Mouse (Mus musculus) thymus, postnatal 14 days (tissue): ENCODE measurements at regions not wholly inside any gene's neighbourhood (a gene's known extent, or its start where the extent isn't known, plus 50 kb on each side); places are given as distances from the start of the nearest gene placed in this dataset.

Experiments
- DNase-seq: peaks from one replicate; pipeline ENCODE4 v3.0.0; 2021

DNA sequence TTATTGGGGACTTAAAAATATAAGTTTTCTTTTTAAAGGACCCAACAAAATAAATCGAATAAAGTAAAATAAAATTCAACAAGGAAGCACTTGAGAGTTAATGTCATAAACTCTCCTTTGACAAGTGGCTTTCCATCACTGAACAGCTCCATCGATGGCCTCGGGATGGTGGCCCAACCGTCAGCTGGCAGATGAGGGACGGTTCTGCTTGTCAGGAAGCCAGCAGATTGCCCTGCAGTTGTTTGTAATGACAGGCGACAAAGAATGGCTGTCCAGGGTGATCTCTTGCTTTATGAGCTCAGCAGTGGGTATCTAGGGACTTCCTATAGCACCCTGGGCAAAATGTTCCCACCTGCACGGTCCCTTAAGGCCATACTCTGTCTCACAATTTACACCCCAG is 531.7 kb downstream of the Zfp536 start:
- no peak for DNase-seq

DNA sequence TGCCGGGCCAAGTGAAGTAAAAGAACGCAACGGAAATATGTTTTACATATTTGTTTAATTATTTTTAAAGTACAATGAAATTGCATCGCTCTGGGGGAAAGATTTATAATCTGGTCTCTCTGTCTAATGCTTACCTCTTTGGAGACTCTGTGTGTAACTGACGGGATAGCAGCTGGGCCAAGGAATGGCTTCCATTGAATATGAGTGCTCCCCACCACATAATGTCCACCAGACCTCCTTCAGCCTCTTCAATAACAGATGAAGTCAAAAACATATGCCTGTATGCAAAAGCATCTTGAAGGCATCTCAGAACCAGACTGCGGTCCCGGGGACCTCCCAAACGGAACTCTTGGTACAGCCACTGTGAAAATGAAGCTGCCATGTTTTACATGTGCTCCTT is 531.0 kb downstream of the Zfp536 start:
- DNase-seq: no peak

DNA sequence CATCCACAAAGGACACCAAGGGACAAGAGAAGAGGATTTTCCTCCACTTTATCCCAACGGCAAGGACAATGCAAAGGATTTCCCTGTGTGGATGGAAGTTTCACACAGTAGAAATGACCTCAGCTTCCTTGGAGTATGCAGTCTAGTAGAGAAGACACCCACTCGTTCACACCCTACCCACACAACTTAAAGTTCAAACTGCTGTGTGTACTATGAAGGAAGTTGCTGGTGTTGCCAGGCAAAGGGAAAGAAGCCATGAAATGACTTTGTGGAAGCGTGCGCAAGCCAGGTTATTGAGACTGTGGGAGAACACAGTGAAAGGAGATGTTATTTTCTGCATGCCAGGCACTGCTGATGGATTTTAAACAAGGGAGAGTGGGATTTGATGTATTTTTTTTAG is 527.3 kb downstream of the Zfp536 start:
- DNase-seq: no peak

DNA sequence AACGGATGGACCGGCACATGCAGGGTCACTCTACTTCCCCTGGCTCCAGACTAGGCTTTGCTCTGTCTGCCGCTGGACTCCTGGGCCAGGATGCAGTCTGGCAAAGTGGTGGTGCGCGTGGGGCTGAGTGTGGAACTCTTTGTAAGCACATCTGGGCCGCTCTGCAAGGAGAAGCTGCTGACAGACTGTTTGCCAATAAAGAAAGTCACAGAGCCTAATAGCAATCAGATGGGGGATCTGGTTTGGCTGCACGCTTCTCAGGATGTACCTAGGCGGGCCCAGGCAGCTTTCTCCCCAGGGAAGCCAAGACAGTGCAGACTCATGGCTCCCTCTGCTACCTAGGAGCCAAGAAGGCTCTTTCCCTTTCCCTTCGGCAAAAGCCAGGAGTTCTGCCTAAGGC is 519.0 kb downstream of the Zfp536 start:
- no peak for DNase-seq

DNA sequence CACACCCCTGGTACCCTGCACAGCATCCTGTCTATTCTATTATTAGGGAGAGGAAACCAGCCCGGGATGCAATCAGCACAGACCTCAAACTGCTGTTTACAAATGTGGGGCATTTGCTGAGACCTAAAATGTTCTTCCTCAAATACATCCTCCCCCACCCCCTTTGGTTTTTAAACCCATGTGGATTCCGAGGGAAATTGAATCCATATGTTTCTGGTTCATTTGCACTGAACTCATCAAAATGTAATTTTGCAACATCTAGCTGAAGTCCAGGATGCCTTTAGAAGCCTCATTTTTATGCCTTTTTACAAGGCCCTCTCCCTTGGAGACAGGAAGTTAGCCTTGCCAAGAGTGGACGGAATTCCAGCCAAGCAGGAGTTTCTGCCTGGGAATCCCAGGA is 517.6 kb downstream of the Zfp536 start:
- no peak for DNase-seq

DNA sequence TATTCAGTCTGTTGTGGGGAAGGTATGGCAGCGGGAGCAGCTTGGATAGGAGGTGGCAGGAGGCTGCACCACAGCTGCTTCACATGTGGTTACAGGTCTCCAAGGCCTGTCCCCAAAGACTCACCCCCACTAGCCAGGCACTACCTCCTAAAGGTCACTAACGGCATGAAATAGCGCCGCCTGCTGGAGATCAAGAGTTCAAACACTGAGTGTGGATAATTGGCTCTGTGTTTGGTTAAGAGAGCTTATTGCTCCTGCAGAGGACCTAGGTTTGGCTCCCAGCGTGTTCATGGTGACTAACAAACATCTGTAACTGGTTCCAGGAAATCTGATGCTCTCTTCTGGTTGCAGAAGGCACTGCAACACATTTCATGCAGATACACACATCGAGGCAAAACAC is 514.1 kb downstream of the Zfp536 start:
- DNase-seq: no peak

DNA sequence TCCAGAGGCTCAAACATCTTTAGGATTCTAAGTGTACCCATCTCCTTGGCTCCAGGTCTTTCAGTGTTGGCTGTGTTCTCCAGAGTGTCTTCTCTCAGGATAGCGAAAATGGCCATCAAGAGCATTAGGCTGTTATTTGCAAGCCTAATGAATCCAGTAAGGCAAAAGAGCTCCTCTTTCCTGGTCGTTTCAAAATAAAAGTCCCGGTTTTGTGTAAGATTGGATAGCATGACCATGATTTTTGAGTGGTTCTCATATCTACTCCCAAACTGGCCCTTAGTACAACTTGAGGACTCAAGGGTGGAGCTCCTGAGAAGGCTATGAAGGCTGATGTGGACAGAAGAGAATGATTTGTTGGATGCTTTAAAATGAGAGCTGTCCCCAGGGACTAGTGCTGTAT is 510.6 kb downstream of the Zfp536 start:
- no peak for DNase-seq

DNA sequence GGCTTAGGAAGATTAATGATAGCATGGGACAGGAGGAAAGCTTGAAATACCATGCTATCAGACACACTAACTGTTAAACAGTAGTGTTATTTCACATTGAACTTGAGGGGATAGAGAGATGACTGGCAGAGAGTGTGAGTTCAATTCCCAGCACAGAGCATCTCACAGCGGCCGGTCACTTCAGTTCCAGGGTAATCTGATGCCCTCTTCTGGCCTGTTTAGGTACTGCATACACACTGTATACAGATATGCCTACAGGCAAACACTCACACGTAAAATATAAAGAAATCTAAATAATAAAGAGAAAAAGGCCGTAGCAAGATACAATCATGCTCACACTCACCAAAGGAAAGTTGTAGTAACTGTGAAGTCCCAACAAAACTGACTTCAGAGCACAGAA is 506.0 kb downstream of the Zfp536 start:
- no peak for DNase-seq

DNA sequence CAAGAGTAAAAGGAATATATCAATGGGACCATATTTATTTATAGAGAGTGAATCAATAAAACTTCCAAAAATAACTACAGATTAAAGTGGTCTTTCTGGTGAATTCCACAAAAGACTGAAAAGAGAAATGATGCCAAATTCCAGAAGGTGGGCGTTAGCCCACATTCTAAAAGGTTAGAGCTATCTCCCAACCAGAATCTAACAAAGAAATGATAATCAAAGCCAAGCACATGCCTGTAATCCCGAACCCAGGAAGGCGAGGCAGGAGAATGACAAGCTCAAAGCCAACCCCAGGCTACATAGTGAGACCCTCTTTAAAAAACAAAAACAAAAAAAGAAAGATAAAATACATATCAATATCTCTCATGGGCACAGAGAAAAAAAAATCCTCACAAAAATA is 502.6 kb downstream of the Zfp536 start:
- no peak for DNase-seq

DNA sequence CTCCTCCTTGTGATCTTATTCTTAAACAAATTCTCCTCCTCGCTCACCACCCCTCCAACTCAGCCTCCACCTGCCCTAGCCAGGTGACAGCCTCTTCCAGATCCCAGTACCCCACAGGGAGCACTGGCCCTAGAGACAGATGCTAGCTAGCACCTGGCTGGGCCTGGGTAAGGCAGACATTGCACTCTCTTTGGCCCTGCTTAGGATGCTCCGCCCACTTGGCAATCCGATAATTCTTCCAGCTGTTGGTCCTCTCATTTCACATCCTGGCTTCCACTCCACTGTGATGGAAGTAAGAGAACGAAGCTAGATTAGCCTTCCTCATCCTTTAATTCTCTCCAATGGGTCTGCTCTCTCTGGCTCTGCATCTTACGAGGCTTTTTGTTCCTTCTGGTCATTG is 483.4 kb downstream of the Zfp536 start:
- DNase-seq: no peak

DNA sequence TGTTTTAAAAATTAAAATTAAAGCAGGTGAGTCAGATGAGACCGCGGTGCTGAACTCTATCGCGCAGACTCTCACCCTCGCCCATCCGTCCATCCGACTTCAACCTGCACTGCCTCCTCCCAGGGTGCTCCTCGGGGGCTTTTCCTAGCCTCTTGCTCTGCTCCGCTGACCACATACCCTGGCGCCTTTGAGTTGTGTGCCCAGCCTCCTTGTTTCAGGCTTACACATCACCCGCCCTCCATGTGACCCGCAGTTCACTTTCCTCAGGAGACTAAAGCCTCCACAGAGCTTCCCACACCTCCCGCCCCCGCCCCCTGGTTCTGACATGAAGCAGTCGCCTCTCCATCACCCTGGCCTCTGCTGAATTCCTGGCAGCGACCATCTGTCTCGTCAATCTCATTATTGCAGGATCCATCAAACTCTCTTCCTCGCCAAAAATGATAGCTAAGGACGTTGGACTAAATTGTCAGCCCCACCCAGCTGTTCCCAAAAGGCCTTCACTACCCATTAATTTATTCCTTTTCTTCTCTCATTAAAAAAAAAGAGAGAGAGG is 482.9 kb downstream of the Zfp536 start:
- no peak for DNase-seq

DNA sequence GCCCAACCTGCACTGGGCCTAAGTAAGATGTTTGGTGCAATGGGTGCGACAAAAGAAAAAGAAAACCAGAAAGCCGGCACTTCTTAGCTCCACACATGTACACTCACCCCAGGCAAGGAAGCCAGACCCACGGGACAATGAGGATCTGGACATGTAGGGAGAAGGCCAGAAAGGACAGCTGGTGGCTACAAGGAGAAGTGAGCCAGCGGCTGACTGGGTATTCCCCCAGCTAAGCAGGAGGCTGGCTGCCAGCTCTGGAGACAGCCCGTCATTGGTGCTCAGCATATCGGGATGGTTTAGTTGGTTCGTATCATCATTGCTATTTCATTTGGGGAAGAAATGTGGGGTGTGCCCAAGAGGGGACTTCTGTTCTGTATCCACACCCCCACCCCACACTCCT is 481.7 kb downstream of the Zfp536 start:
- no peak for DNase-seq

DNA sequence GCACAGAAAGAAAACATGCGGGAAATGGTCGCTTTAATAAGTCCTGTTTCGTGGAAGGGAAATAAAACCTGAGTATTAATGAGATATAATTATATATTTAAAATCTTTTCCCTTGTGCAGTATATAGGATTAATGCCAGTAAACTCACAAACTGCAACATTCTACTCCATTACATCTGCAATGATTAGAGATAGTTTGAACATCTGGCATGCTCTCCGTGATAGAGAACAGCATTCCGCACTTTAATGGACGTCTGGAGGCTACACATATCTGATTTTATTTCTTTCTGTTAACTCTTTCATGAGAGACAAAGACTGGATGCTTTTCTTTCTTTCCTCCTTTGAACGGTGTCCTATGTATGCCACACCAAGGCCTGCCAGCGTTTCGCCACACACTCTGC is 480.9 kb downstream of the Zfp536 start:
- no peak for DNase-seq

DNA sequence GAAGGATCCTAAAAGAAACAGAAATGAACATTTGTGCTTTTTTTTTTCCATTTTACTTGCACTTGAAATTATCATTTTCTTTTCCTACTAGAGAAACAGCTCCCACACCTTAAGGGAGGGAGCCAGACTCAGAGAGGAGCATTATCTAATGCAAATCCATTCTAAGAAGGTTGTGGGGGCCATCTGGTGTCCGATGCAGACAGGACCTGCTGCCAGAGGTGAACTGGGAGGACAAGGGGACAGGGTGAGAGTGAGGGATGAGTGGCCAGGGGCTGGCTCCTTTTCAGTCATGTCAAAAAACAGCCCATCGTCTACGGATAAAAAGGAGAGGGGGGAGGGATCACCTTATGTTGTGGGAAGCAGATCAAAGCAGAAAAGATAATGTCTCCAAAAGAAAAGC is 474.6 kb downstream of the Zfp536 start:
- DNase-seq: no peak

DNA sequence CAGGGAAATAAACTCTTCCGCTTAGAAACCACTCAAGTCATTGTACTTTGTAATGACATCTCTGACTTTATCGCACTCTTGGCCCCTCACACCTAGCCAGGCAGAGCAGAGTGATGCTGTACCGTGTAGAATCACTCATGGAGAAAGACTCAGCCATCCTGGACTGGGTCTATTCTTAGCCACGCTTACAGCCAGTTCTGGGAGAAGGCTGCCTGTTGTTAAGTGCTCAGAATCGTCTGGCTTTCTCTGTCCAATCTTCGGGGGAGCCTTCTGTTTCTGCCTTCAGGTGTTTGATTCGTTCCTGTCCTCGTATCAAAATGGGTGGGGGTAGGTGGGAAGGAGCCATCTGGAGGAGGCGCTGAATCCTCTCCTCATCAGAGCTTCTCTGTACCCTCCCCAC is 468.0 kb downstream of the Zfp536 start:
- DNase-seq: no peak

DNA sequence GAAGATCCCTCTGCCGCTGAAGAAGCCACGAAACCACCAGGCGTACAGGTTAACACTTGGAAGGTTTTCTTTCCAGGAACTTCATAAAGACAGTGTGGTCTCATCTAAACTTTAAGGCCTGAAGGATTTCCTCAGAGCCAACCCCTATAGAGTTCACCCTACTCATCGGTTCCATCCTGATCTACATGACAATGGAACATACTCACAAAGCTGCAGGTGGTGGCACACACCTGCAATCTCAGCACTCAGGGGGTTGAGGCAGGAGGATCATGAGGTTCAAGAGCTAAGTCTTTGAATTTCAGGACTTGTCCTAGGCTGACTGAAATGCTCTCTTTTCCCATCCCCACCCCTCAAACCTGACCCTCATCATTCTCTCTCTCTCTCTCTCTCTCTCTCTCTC is 466.2 kb downstream of the Zfp536 start:
- DNase-seq: no peak

DNA sequence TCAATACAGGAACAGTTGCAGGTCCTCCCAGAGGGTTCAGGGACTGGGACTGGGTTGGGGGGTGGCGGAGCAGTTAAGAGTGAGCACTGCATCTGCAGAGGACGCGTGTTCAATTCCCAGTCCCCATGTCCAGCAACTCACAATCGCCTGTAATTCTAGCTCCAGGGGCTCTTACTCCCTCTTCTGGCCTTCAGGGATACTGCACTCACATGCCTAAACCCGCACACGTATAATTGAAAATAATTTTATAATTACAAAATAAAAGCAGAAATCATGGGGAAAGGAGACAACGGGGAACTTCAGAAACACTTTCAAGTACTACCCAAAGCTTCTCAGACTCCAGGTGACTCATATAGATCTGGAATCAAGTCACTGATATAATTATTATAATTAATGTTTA is 448.8 kb downstream of the Zfp536 start:
- no peak for DNase-seq

DNA sequence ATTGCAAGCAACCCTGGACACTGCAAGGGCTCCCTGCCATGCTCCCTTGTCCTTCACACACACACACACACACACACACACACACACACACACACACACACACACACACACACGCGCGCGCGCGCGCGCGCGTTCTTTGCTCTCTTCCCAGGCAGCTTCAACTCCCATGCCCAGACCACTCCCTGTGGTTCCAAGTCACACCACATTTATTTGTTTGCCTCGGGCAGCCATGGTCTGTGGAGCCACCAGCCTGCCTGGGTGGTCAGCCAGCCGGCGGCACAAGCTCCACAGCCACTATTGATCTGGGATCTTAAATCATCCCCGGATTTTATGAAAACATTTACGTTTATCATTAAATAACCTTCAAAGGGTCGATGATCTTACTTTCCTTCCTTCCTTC is 440.0 kb downstream of the Zfp536 start:
- no peak for DNase-seq

DNA sequence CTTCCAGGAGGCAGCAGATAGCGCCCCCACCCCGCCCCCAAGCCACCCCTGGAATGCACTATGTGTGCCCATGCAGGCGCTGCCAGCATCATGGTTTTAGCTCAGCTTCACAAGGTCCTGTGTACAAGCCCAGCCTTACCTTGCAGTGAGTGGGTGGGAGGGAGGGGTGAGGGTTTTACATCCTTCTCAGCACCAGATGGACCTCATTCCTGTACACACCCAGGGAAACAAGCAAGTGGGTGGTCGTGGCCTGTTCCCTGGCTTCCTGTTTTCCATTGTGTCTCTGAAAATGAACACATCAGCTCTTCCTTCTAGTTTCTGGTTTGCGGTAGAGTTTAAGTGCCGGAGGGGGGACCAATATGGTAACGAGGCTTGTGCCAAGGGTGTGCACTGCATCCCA is 438.2 kb downstream of the Zfp536 start:
- DNase-seq: no peak

DNA sequence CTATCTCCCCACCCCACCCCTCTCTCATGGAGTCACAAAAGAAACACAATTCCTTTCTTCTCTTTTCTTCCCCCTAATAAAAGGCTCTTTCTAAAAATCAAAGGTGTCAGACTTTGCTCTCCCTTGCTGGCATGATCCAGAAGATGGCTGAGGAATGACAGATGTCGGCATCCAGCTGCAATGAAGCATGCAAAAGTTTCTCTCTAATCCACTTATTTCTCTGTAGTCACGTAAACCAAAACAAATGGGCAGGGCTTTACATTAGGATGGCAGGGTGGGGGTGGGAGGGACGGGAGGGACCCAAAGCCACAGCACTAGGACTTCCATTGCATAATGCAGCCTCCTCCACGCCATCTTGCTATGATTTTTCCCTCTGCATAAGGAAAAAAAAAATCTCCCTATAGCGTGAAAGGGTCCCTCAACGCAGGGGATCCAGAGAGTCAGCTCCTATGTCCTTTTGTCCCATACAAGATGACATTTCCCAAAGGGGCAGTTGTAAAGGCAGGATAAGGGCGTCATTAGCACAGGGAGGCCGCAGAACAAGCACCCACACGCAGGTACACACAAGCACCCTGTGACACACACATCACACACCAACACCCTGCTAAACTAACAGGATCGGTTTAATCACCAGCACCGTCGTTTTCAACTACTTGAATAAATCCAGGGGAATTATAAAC is 437.1 kb downstream of the Zfp536 start:
- DNase-seq: no peak

DNA sequence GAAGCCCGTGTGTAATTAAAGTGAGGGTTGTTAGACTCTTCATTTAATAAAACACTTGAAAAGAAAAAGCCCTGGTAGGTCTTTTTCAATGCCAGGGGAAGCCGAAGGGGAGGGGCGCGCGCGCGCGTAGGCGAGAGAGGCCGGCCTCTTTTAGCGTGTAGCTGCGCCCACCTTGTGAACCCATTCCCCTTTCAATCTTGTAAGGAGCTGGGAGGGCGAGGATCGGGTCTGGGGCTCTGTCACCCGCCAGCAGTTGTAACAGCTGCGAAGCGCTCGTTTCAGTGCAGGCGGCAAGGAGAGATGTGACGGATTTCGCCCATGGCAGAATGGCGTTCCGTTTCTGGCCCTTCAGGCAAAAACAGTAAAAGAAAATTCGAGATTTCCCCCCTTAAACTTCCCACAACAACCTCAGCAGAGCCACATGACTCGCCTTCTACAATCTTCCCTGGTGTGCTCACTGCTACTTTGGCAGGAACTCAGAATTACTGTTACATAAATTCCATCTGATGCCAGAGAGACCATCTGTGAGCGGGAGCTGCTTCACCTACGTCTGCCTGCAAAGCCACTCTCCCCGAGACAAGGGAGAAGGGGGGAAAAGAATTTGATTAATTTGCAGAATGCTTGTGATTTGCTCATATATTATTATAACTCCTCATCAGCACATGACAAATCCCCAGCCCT is 436.4 kb downstream of the Zfp536 start:
- DNase-seq: no peak

DNA sequence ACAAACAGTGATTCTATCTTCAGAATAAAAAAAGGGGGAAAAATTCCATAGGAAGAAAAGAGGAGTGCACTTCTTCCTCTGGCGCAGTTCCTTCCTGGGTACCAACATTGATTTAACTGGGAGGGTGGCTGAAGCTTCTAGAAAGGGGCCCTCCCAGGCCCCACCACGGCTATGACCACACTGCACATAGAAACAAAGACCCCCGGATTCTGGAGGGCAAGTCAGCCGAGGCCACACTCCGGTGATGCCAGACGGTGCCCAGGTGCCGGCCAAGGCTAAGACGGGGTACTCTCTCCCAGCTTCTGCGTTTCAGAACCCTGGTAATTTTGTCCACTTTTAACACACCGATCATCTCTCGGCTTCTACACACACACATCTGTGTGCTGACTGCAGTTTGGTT is 435.8 kb downstream of the Zfp536 start:
- no peak for DNase-seq

DNA sequence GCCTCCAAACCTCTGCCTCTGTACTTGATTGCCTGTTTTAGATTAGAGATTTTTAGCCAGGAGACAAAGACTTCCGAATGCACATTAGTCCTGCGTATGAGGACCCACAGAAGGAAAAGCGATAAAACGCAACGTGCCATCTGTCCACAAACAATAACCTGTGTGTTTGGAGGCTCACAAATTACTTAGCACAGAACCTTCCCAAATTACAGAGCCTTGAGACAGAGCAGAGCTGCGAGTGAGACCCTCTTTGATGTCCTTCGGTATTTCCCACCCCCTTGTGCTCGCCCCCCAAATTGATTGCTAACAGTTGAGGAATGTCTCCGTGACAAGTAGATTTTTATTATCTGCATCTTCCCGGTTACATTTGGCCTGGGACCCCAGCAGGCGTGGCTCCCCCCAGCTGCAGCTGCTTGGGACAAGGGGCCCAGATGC is 435.4 kb downstream of the Zfp536 start:
- no peak for DNase-seq

DNA sequence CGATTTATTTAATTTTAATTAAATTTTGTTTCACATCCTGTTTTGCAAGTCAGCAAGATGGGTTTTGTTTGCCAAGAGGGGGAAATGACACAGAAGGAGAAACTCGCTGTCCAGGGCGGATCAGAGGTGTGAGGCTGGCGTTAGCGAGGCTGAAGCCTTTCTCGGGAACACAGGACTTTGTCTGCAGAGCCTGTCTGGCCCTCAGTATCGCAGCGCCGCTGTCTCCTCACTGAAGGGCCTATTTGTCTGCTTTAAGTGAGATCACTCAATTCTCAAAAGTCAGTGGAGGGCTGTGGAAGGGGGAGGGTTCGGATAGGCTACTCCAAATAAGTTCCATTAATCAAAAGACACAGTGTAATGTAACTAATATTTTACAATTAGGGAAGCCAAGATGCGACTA is 430.8 kb downstream of the Zfp536 start:
- DNase-seq: no peak
